Mouse (Mus musculus) forebrain, embryonic 12.5 days (tissue): ENCODE measurements at regions not wholly inside any gene's neighbourhood (a gene's known extent, or its start where the extent isn't known, plus 50 kb on each side); places are given as distances from the start of the nearest gene placed in this dataset.

Experiments used
- ATAC-seq: fragments of 200-750 bp; cut with Nextera tagmentation; 2 replicates; pipeline ENCODE4 v1.8.0; 2017; ENCODE audit warnings: moderate TSS enrichment; ENCODE audit not compliant: low FRiP score
- H3K27ac ChIP-seq: fragments of 300-500 bp; sonication (generic); 2 replicates; pipeline ENCODE4 v1.5.1; 2016; ENCODE audit warnings: mild to moderate bottlenecking
- H3K27me3 ChIP-seq: fragments of 300-500 bp; sonication (generic); 2 replicates; pipeline ENCODE4 v1.6.1; 2016; ENCODE audit warnings: mild to moderate bottlenecking
- H3K36me3 ChIP-seq: fragments of 300-500 bp; sonication (generic); replicated peaks from 2 replicates; pipeline ENCODE4 v1.6.1; 2016; ENCODE audit warnings: mild to moderate bottlenecking
- H3K4me1 ChIP-seq: fragments of 300-500 bp; sonication (generic); 2 replicates; pipeline ENCODE4 v1.6.1; 2016
- H3K4me2 ChIP-seq: fragments of 300-500 bp; sonication (generic); 2 replicates; pipeline ENCODE4 v1.6.1; 2016; ENCODE audit warnings: mild to moderate bottlenecking, moderate library complexity
- H3K4me3 ChIP-seq: fragments of 300-500 bp; sonication (generic); replicated peaks from 2 replicates; pipeline ENCODE4 v1.5.1; 2016; ENCODE audit warnings: mild to moderate bottlenecking
- H3K9ac ChIP-seq: fragments of 300-500 bp; sonication (generic); 2 replicates; pipeline ENCODE4 v1.6.1; 2016; ENCODE audit warnings: mild to moderate bottlenecking
- H3K9me3 ChIP-seq: fragments of 300-500 bp; sonication (generic); 2 replicates; pipeline ENCODE4 v1.6.1; 2016
- WGBS: fragments of 180-500 bp; shearing (Covaris S2); methylation state at CpG from one replicate; pipeline ENCODE4 v1.1.7; 2016; 5-methylcytosine and 5-hydroxymethylcytosine counted together

DNA sequence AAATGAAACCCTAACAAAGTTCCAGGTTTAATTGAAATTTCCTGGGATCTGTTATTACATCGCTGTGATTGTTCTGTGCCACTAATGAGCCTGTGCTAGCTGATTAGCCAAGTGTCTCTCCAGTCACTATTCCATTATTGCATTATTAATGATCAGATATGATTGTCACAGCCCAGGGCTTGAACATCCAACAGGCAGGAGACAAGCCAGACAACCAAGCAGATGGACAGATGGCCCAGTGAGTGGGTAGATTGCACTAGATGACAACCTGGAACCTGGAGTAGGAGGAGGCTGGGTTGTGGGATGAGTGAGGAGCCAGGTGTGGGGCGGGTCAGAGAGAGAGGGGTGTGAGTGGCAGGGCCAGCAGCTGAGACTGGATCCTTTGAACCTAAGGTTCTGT is 161.6 kb downstream of the Trim29 start:
- 58% methylated on average over 2 of the region's 2 CpGs for WGBS
- Histone ChIP-seq H3K27ac (0 out of 2 replicates have a peak overlapping the region, but pooled peaks have one; percentile 31), H3K4me3 (no peak overlapping the region), H3K27me3 (no peaks in the 10 kb centered on the region), H3K9me3 (no peaks in the 10 kb centered on the region), H3K4me1 (peaks cover 11% of the 10 kb centered on the region), H3K36me3 (no peaks in the 10 kb centered on the region), H3K4me2 (no peak overlapping the region), H3K9ac (no peak overlapping the region)
- ATAC-seq = no peak

DNA sequence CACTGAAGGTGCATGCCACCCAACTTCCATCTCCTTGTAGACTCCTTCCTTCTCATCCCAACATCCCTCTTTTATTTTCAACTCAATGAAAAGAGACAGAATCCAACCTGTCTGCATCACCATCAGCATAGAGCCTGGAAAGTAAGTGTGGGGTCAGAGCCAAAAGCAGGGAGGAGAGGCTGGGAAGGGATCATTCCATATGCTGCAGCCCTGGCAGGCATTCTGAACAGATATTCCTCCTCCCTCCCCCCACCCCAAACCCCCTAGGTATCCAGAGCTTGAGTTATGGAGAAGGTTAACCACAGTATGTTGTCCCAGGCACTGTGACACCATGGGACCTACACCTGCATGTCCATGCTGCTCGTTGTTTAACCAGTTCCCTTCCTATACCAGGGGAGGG is 162.5 kb downstream of the Trim29 start:
- no peak overlapping the region for H3K4me2 ChIP-seq
- peaks cover 11% of the 10 kb centered on the region for H3K4me1 ChIP-seq
- ATAC-seq = no peak
- no peak overlapping the region for H3K27ac ChIP-seq
- 54% methylated on average over 1 of the region's 1 CpGs for WGBS
- no peak overlapping the region for H3K9ac ChIP-seq
- H3K4me3 ChIP-seq = no peak overlapping the region
- no peaks in the 10 kb centered on the region for H3K9me3 ChIP-seq
- H3K27me3 ChIP-seq = no peaks in the 10 kb centered on the region
- H3K36me3 ChIP-seq = no peaks in the 10 kb centered on the region

GRCm38 (mm10) chr9:43473601-43474302 is 163.1 kb downstream of the Trim29 start:
- no peak overlapping the region for H3K4me2 ChIP-seq
- H3K27me3 ChIP-seq = no peaks in the 10 kb centered on the region
- 62% methylated on average over 16 of the region's 16 CpGs for WGBS
- no peak overlapping the region for H3K27ac ChIP-seq
- H3K9me3 ChIP-seq = no peaks in the 10 kb centered on the region
- no peak overlapping the region for H3K4me3 ChIP-seq
- no peak for ATAC-seq
- H3K4me1 ChIP-seq = peaks cover 9% of the 10 kb centered on the region
- H3K9ac ChIP-seq = no peak overlapping the region
- no peaks in the 10 kb centered on the region for H3K36me3 ChIP-seq

GRCm38 (mm10) chr9:43474303-43474643 is 163.6 kb downstream of the Trim29 start:
- WGBS = 75% methylated on average over 4 of the region's 4 CpGs
- Histone ChIP-seq H3K36me3 (no peaks in the 10 kb centered on the region), H3K9ac (no peak overlapping the region), H3K4me2 (no peak overlapping the region), H3K4me1 (peaks cover 9% of the 10 kb centered on the region), H3K27ac (no peak overlapping the region), H3K9me3 (no peaks in the 10 kb centered on the region), H3K27me3 (no peaks in the 10 kb centered on the region), H3K4me3 (no peak overlapping the region)
- no peak for ATAC-seq

DNA sequence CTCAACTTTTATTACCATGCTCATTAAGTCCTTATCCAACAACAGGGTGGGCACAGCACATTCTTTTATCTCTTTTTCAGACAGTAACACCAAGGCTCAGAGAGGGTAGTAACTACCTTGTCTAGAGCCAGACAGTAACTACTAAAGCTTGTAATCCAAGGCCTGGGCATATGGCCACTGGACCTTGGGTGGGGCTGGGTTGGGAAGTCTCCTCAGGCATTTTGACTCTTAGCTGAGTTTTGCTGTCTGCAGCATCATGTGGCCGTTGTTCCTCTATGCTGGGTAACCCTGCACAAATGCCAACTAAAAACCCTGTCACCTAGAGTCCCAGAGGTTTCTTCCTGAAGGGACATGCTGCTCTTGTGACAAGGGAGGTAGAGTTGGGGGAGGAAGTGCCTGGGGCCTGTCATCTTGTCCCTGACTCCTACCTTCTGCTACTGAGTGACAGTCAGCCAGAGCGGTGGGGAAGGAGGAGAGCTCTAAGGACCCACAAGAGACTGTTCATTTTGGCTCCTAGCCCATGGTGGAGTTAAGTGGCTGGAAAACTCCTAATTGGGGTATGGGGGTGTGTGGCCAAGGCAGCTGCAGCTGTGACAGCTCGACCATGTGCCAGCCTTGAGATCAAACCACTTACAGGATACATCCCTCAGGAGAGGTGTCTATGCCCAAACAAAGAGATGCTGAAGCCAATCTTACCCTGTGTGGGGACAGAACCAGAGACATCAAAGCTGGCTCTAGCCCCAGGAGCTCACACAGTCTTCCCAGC is 170.4 kb downstream of the Trim29 start:
- H3K9me3 ChIP-seq = no peaks in the 10 kb centered on the region
- WGBS = 64% methylated on average over 3 of the region's 3 CpGs
- ATAC-seq = no peak

DNA sequence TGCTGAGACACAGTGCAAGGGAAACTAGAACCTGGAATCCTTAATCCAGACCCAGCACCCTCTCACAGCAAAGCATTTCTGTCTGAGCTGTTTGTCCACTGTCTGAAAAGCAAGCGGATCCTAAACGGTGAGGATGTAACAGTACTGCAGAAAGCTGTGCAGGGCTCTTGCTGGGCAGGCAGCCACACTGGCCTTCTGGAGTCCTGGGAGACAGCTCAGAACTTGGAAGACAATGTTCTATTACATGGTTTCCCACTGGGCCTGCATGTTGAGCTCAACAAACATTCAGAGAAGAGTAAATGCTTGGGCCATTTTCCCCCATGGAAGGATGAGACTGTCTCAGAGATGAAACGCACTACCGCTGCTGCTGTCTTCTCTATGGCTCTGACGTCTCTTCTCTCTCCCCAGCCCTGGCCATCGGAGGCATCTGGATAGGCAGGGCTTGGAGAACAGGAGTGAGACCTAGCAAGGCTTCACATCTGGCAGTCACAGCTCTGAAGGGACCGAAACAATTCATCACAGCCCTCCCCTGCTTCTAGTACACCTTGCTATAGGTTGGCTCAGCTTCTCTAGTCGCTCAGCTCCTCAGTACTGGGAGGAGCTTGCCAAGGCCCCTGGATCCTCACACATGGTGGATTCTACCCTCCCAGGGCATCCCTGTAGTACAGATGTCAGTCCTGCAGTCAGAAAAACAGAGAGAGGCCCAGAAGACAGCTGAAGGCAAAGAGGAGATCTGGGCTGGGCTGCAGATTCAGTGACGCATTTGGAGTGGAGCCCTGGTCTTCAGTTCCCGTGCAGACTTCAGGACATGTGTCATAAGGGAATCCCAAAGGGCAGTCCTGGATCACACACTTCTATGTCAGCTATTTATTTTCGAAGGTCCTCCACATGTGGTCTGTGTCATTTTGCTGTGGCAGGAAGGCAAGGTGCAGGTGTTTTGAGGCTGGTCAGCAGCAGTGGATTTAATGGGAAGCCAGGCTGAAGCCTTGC is 171.7 kb downstream of the Trim29 start:
- H3K36me3 ChIP-seq = no peaks in the 10 kb centered on the region
- H3K4me3 ChIP-seq = no peak overlapping the region
- no peak overlapping the region for H3K27ac ChIP-seq
- H3K9me3 ChIP-seq = no peaks in the 10 kb centered on the region
- H3K4me2 ChIP-seq = no peak overlapping the region
- H3K4me1 ChIP-seq = no peaks in the 10 kb centered on the region; the same call in 1 of the 2 replicates
- no peak overlapping the region for H3K9ac ChIP-seq
- ATAC-seq = no peak
- WGBS = 87% methylated on average over 11 of the region's 11 CpGs
- H3K27me3 ChIP-seq = no peaks in the 10 kb centered on the region

More for the DNA sequence above, 170.4 kb downstream of the Trim29 start:
- Histone ChIP-seq H3K9ac (no peak overlapping the region), H3K4me2 (no peak overlapping the region), H3K4me3 (no peak overlapping the region), H3K36me3 (no peaks in the 10 kb centered on the region), H3K27me3 (no peaks in the 10 kb centered on the region), H3K4me1 (no peaks in the 10 kb centered on the region), H3K27ac (no peak overlapping the region)

- WGBS = 86% methylated on average over 2 of the region's 2 CpGs
- no peak for ATAC-seq
- Histone ChIP-seq H3K4me1 (no peaks in the 10 kb centered on the region; the same call in 1 of the 2 replicates), H3K9me3 (no peaks in the 10 kb centered on the region), H3K27me3 (no peaks in the 10 kb centered on the region), H3K4me3 (no peak overlapping the region), H3K9ac (no peak overlapping the region), H3K4me2 (no peak overlapping the region), H3K36me3 (no peaks in the 10 kb centered on the region), H3K27ac (no peak overlapping the region)
Observed at GRCm38 (mm10) chr9:43483195-43483594, 172.5 kb downstream of the Trim29 start.

- Histone ChIP-seq H3K4me1 (no peaks in the 10 kb centered on the region; the same call in 1 of the 2 replicates), H3K9me3 (no peaks in the 10 kb centered on the region), H3K27ac (no peak overlapping the region), H3K27me3 (no peaks in the 10 kb centered on the region), H3K4me2 (no peak overlapping the region), H3K4me3 (no peak overlapping the region), H3K9ac (no peak overlapping the region), H3K36me3 (no peaks in the 10 kb centered on the region)
- ATAC-seq = no peak
- 84% methylated on average over 2 of the region's 2 CpGs for WGBS
Observed at GRCm38 (mm10) chr9:43483906-43484305, 173.3 kb downstream of the Trim29 start.

DNA sequence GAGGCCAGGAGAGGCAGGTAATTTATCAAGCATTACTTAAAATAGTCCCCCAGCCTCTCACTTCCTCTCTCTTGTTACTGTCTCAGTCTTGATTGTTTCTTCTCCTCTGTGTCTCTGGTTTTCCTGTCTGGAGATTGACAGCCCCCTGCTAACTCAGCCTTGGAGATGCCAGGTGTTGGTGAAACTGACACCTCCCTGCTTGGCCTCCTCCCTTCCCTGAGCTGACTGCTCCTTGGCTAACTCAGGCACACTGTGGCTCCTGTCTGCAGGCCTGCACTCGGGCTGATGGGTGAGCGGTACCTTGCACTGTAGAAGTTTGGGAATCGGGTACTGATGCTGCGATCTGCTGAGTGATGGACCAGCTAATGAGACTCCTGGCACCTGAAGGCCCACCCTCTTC is 176.1 kb downstream of the Trim29 start:
- Histone ChIP-seq H3K4me3 (no peak overlapping the region), H3K36me3 (no peaks in the 10 kb centered on the region), H3K27me3 (no peaks in the 10 kb centered on the region), H3K27ac (no peak overlapping the region), H3K9ac (no peak overlapping the region), H3K4me1 (peaks cover 4% of the 10 kb centered on the region), H3K4me2 (no peak overlapping the region), H3K9me3 (no peaks in the 10 kb centered on the region)
- no peak for ATAC-seq
- WGBS = 78% methylated on average over 4 of the region's 4 CpGs

DNA sequence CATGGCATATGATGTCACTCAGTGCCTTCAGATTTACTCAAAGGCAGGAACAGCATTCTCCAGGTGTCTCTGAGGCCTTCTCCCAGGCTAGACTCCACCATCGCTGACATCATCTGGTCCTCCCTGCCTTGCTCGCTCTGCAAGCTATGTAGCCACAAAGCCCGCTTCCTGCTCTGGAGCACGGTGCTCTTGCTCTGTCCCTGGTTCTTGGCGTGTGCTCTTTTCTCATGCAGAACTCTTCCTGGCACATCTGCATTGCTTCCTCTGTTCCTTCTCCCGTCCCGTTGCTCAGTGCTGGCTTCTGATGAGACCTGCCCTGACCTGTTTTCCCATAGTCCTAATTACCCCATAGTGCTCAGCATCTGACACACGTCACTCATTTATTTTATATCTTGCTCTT is 178.6 kb downstream of the Trim29 start:
- Histone ChIP-seq H3K27me3 (no peaks in the 10 kb centered on the region), H3K9ac (no peak overlapping the region), H3K36me3 (no peaks in the 10 kb centered on the region), H3K4me3 (no peak overlapping the region), H3K4me1 (peaks cover 12% of the 10 kb centered on the region), H3K4me2 (no peak overlapping the region), H3K9me3 (no peaks in the 10 kb centered on the region), H3K27ac (no peak overlapping the region)
- 79% methylated on average over 8 of the region's 8 CpGs for WGBS
- no peak for ATAC-seq

- Histone ChIP-seq H3K36me3 (no peaks in the 10 kb centered on the region), H3K27me3 (no peaks in the 10 kb centered on the region), H3K9me3 (no peaks in the 10 kb centered on the region), H3K9ac (no peak overlapping the region), H3K4me1 (peaks cover 12% of the 10 kb centered on the region), H3K27ac (no peak overlapping the region), H3K4me2 (no peak overlapping the region), H3K4me3 (no peak overlapping the region)
- WGBS = 73% methylated on average over 12 of the region's 12 CpGs
- ATAC-seq = no peak
Observed at GRCm38 (mm10) chr9:43491024-43491751, 180.5 kb downstream of the Trim29 start.
